In genomic region chr16:23969919-23970318, GRCm38 (mm10) we compare ENCODE assay signal across 22 mouse cellular contexts. TPM values are rescaled to one million over a fixed set of nuclear protein-coding genes. Genes with fewer than 3 reads are reported as not detected.
DNase-seq lines count a peak whose midpoint lies in the region; ATAC-seq and TF ChIP-seq lines count a peak whose summit lies in the region.
"Had no signal": no experiment of that assay in that cellular context is flagged by ENCODE, and none has a peak within 500 bp of the region (broad histone marks: within the 10 kb centered on the region; RNA-seq: fewer than 3 reads in every experiment).

No protein-coding gene starts in this region.

- WGBS in lung, embryonic 14.5 days = 63% methylated on average over 14 of the region's 14 CpGs
- WGBS in embryonic facial prominence, embryonic 14.5 days = 72% methylated on average over 14 of the region's 14 CpGs

- no peaks in the 10 kb centered on the region for H3K27me3 ChIP-seq in lung, embryonic 14.5 days (ENCODE audit: insufficient read depth, low read length)
- H3K27me3 ChIP-seq in embryonic facial prominence, embryonic 14.5 days (replicated peaks; ENCODE audit: control insufficient read depth, insufficient read depth, low read length) = no peaks in the 10 kb centered on the region
- H3K27me3 ChIP-seq in myocyte (ENCODE audit: control insufficient read depth, insufficient read depth, insufficient read length) = no peaks in the 10 kb centered on the region
- H3K27me3 ChIP-seq: heart, embryonic 15.5 days; limb, embryonic 12.5 days; midbrain, embryonic 15.5 days; Patski had no signal

- no peaks in the 10 kb centered on the region; the same call in 1 of the 2 replicates for H3K9me3 ChIP-seq in lung, embryonic 14.5 days (ENCODE audit: low read depth, low read length)
- H3K9me3 ChIP-seq in embryonic facial prominence, embryonic 14.5 days (ENCODE audit: control insufficient read depth, low read length) = 0 out of 2 replicates have a peak, but pooled peaks cover 6% of the 10 kb centered on the region
- H3K9me3 ChIP-seq: forebrain, embryonic 10.5 days; heart, embryonic 15.5 days; limb, embryonic 12.5 days; midbrain, embryonic 15.5 days had no signal

- TF ChIP-seq CTCF in lung, embryonic 14.5 days (IDR thresholded peaks at IDR 0.05; ENCODE audit: low read depth) = no peak

- H3K36me3 ChIP-seq in lung, embryonic 14.5 days (ENCODE audit: insufficient read depth) = peaks cover 11% of the 10 kb centered on the region
- H3K36me3 ChIP-seq in embryonic facial prominence, embryonic 14.5 days (ENCODE audit: control insufficient read depth, insufficient read depth, low read length) = peaks cover 37% of the 10 kb centered on the region
- H3K36me3 ChIP-seq in myocyte (ENCODE audit: control insufficient read depth, insufficient read depth) = peaks cover 78% of the 10 kb centered on the region
- H3K36me3 ChIP-seq: forebrain, embryonic 10.5 days; limb, embryonic 12.5 days; midbrain, embryonic 15.5 days had no signal

- H3K27ac ChIP-seq in lung, embryonic 14.5 days (ENCODE audit: low read depth) = no peak overlapping the region
- H3K27ac ChIP-seq in embryonic facial prominence, embryonic 14.5 days (replicated peaks; ENCODE audit: low read depth, low read length) = no peak overlapping the region
- H3K27ac ChIP-seq: forebrain, embryonic 10.5 days; heart, embryonic 15.5 days; limb, embryonic 12.5 days; midbrain, embryonic 15.5 days had no signal

- no peak overlapping the region for H3K9ac ChIP-seq in lung, embryonic 14.5 days
- H3K9ac ChIP-seq in embryonic facial prominence, embryonic 14.5 days (ENCODE audit: low read depth, low read length) = no peak overlapping the region
- H3K9ac ChIP-seq: heart, embryonic 15.5 days; limb, embryonic 12.5 days; midbrain, embryonic 15.5 days had no signal

- H3K4me3 ChIP-seq in lung, embryonic 14.5 days (ENCODE audit: low read depth, low read length) = no peak overlapping the region
- no peak overlapping the region for H3K4me3 ChIP-seq in embryonic facial prominence, embryonic 14.5 days (ENCODE audit: low read depth, low read length)
- H3K4me3 ChIP-seq in myocyte = no peak overlapping the region
- H3K4me3 ChIP-seq: forebrain, embryonic 10.5 days; heart, embryonic 15.5 days; limb, embryonic 12.5 days; midbrain, embryonic 15.5 days had no signal

- 0 out of 2 replicates have a peak, but pooled peaks cover 6% of the 10 kb centered on the region for H3K4me1 ChIP-seq in lung, embryonic 14.5 days (ENCODE audit: insufficient read depth)
- peaks cover 8% of the 10 kb centered on the region; the same call in 1 of the 2 replicates for H3K4me1 ChIP-seq in embryonic facial prominence, embryonic 14.5 days (ENCODE audit: control insufficient read depth, insufficient read depth, low read length)
- H3K4me1 ChIP-seq: midbrain, embryonic 15.5 days had no signal

- no peaks in the 10 kb centered on the region for H3K79me2 ChIP-seq in myocyte (ENCODE audit: control insufficient read depth, insufficient read depth)

- DNase-seq in cerebellum, postnatal 14 days = peak; percentile 37 to 48
- DNase-seq in cerebellum, postnatal 36 days = no peak
- DNase-seq in lung, embryonic 14.5 days = peak; percentile 78
- DNase-seq in lung, postnatal 36 days = no peak
- DNase-seq in embryonic facial prominence, embryonic 14.5 days (ENCODE audit: low spot score) = peak; percentile 65
- no peak for DNase-seq in gastrocnemius, adult 8-10 months (ENCODE audit: low spot score in 2 of 2)
- DNase-seq: B cell, adult 2 months; kidney, adult 11 months; spleen, adult 18-20 months; thymus, postnatal 14 days had no signal

- H3ac ChIP-seq in myocyte (ENCODE audit: control insufficient read depth, insufficient read length) = no peak overlapping the region

- ATAC-seq in lung, embryonic 14.5 days (ENCODE audit: insufficient read depth) = peak; percentile 58; the same call in 1 of the 2 replicates
- ATAC-seq in embryonic facial prominence, embryonic 14.5 days (ENCODE audit: low read depth) = no peak
- ATAC-seq: midbrain, embryonic 15.5 days; Patski had no signal

- no peak overlapping the region for H3K4me2 ChIP-seq in lung, embryonic 14.5 days
- no peak overlapping the region for H3K4me2 ChIP-seq in embryonic facial prominence, embryonic 14.5 days (ENCODE audit: low read depth, low read length)
- H3K4me2 ChIP-seq in myocyte (ENCODE audit: low read depth) = no peak overlapping the region
- H3K4me2 ChIP-seq: heart, embryonic 15.5 days; limb, embryonic 12.5 days; midbrain, embryonic 15.5 days had no signal

- TF ChIP-seq POLR2A in myocyte (IDR thresholded peaks at IDR 0.05; ENCODE audit: insufficient read length, low read depth) = no peak

TF ChIP-seq in myocyte, 11 proteins besides CTCF, POLR2A, EP300 and RAD21:
- TF ChIP-seq MAX (IDR thresholded peaks at IDR 0.05; ENCODE audit: low read depth) = no peak
- TF ChIP-seq POLR2AphosphoS2 (IDR thresholded peaks at IDR 0.05; ENCODE audit: insufficient read length, low read depth) = peak; percentile 31
- TF ChIP-seq TCF12 (IDR thresholded peaks at IDR 0.05; ENCODE audit: insufficient read depth, poor library complexity, severe bottlenecking) = no peak
- no peak for TF ChIP-seq MYOD1 (IDR thresholded peaks at IDR 0.05; ENCODE audit: control insufficient read depth in 1 of 3, insufficient read length in 2 of 3, low read depth in 2 of 3)

RNA-seq across cellular contexts. Expression of gene Gm37419, which starts 18.4 kb away (rescaled TPM):
- polyA plus RNA-seq in lung, embryonic 14.5 days (2014; fragmentation: Nextera tagmentation; extraction: Ambion mirVana) = not detected in 2 replicates
- not detected in 2 replicates for polyA plus RNA-seq in embryonic facial prominence, embryonic 14.5 days (2014; fragmentation: Nextera tagmentation; extraction: Ambion mirVana)
- polyA plus RNA-seq in myocyte (2012; fragmentation: generic; extraction: Trizol) = not detected
- not detected for total RNA-seq in gastrocnemius, adult 8-10 months (2022)
- polyA plus RNA-seq: cerebellum, adult 2 months; embryonic facial prominence, embryonic 11.5 days; forebrain, embryonic 10.5 days; gonadal fat pad, adult 2 months; heart, embryonic 15.5 days; hindbrain, embryonic 11.5 days; limb, embryonic 12.5 days; liver, embryonic 16.5 days; midbrain, embryonic 15.5 days; stomach, embryonic 16.5 days had no signal

RNA-seq across cellular contexts. Expression of gene Bcl6, which starts 18.7 kb away (rescaled TPM):
- polyA plus RNA-seq in lung, embryonic 14.5 days (2014; fragmentation: Nextera tagmentation; extraction: Ambion mirVana) = 1.1 and 1.2 TPM in 2 replicates
- 2.5 and 3.0 TPM in 2 replicates for polyA plus RNA-seq in embryonic facial prominence, embryonic 14.5 days (2014; fragmentation: Nextera tagmentation; extraction: Ambion mirVana)
- polyA plus RNA-seq in myocyte (2012; fragmentation: generic; extraction: Trizol) = 28.5 TPM
- total RNA-seq in gastrocnemius, adult 8-10 months (2022) = 10 to 100 TPM; 43.6 to 72.2 (median 55.8) TPM

RNA-seq across cellular contexts. Expression of gene Rtp2, which starts 37.7 kb away (rescaled TPM):
- not detected in 2 replicates for polyA plus RNA-seq in lung, embryonic 14.5 days (2014; fragmentation: Nextera tagmentation; extraction: Ambion mirVana)
- polyA plus RNA-seq in embryonic facial prominence, embryonic 14.5 days (2014; fragmentation: Nextera tagmentation; extraction: Ambion mirVana) = 0.79 and 0.84 TPM in 2 replicates
- polyA plus RNA-seq in myocyte (2012; fragmentation: generic; extraction: Trizol) = 0.01 TPM
- total RNA-seq in gastrocnemius, adult 8-10 months (2022) = not detected
- polyA plus RNA-seq: cerebellum, adult 2 months; embryonic facial prominence, embryonic 11.5 days; forebrain, embryonic 10.5 days; gonadal fat pad, adult 2 months; heart, embryonic 15.5 days; hindbrain, embryonic 11.5 days; limb, embryonic 12.5 days; liver, embryonic 16.5 days; Patski; stomach, embryonic 16.5 days had no signal

Comparison
In these comparisons a context has a peak if more than half of its experiments do, and no peak if none do; other contexts are left out.
1. DNase-seq: peak in cerebellum, postnatal 14 days (2 of 2), lung, embryonic 14.5 days (single experiment) and embryonic facial prominence, embryonic 14.5 days (single experiment); none in cerebellum, postnatal 36 days (0 of 2), lung, postnatal 36 days (single experiment) and gastrocnemius, adult 8-10 months (0 of 2).